9 mouse cellular contexts compared by ENCODE assay signal in genomic region chr5:105718138-105718670, GRCm38 (mm10). TPM values are rescaled to one million over a fixed set of nuclear protein-coding genes. Genes with fewer than 3 reads are reported as not detected.
A peak's percentile ranks its signal among the peaks of the same experiment; 100 is the strongest.
DNase-seq lines count a peak whose midpoint lies in the region; ATAC-seq lines count a peak whose summit lies in the region.
"Had no signal": no experiment of that assay in that cellular context is flagged by ENCODE, and none has a peak within 500 bp of the region (broad histone marks: within the 10 kb centered on the region; RNA-seq: fewer than 3 reads in every experiment).

No protein-coding gene starts in this region.

- no peak overlapping the region for H3K9ac ChIP-seq in heart, embryonic 14.5 days (ENCODE audit: low read length)
- H3K9ac ChIP-seq in liver, embryonic 16.5 days (ENCODE audit: low read depth, low read length), result peak overlapping the region; percentile 18; the same call in 1 of the 2 replicates
- H3K9ac ChIP-seq: limb, embryonic 13.5 days had no signal

- 68% methylated on average over 11 of the region's 11 CpGs for WGBS in heart, embryonic 14.5 days
- WGBS in liver, embryonic 16.5 days (ENCODE audit: insufficient replicate concordance), result 18% methylated on average over 11 of the region's 11 CpGs
- 78% methylated on average over 11 of the region's 11 CpGs for WGBS in limb, embryonic 10.5 days

- H3K9me3 ChIP-seq in heart, embryonic 14.5 days (ENCODE audit: control insufficient read depth, low read length), result no peaks in the 10 kb centered on the region
- H3K9me3 ChIP-seq in liver, embryonic 16.5 days (replicated peaks; ENCODE audit: control insufficient read depth, low read length), result no peaks in the 10 kb centered on the region
- no peaks in the 10 kb centered on the region for H3K9me3 ChIP-seq in limb, embryonic 10.5 days (replicated peaks)
- H3K9me3 ChIP-seq: limb, embryonic 13.5 days had no signal

- H3K36me3 ChIP-seq in heart, embryonic 14.5 days (ENCODE audit: control insufficient read depth, insufficient read depth, low read length), result 0 out of 2 replicates have a peak, but pooled peaks cover 4% of the 10 kb centered on the region
- H3K36me3 ChIP-seq in liver, embryonic 16.5 days (ENCODE audit: control insufficient read depth, insufficient read depth), result no peaks in the 10 kb centered on the region
- H3K36me3 ChIP-seq in limb, embryonic 10.5 days, result peaks cover 20% of the 10 kb centered on the region
- H3K36me3 ChIP-seq: limb, embryonic 13.5 days had no signal

- ATAC-seq in heart, embryonic 14.5 days (ENCODE audit: insufficient number of reproducible peaks, insufficient read depth, low FRiP score, low read depth), result no peak
- ATAC-seq in liver, embryonic 16.5 days (ENCODE audit: low read depth), result peak; percentile 70

- H3K4me2 ChIP-seq in heart, embryonic 14.5 days (ENCODE audit: low read length), result peak overlapping the region; percentile 14; the same call in 1 of the 2 replicates
- peak overlapping the region; percentile 53 for H3K4me2 ChIP-seq in liver, embryonic 16.5 days (ENCODE audit: low read depth, low read length)
- H3K4me2 ChIP-seq: limb, embryonic 13.5 days had no signal

- DNase-seq in heart, postnatal 4 days, result no peak
- peak; percentile 74 to 77 for DNase-seq in B cell, adult 2 months
- peak; percentile 40 for DNase-seq in c-Kit-positive CD71-positive TER-119-positive erythroid progenitor cells, embryonic 14.5 days (ENCODE audit: low spot score)
- DNase-seq in limb, embryonic 10.5 days (ENCODE audit: low spot score), result no peak
- no peak for DNase-seq in frontal cortex, postnatal 25 days (ENCODE audit: low spot score in 2 of 2)
- DNase-seq in cerebellum, adult 18-20 months, result no peak

- no peak overlapping the region for H3K4me3 ChIP-seq in heart, embryonic 14.5 days (ENCODE audit: control insufficient read depth in 1 of 2, insufficient read depth in 1 of 2, low read depth in 1 of 2, low read length in 2 of 2)
- H3K4me3 ChIP-seq in liver, embryonic 16.5 days (ENCODE audit: low read depth, low read length), result 0 out of 2 replicates have a peak overlapping the region, but pooled peaks have one; percentile 31
- H3K4me3 ChIP-seq in limb, embryonic 10.5 days, result no peak overlapping the region
- H3K4me3 ChIP-seq: limb, embryonic 13.5 days had no signal

- H3K27ac ChIP-seq in heart, embryonic 14.5 days (replicated peaks in 1 of 2; ENCODE audit: control insufficient read depth in 1 of 2, insufficient read depth in 1 of 2, low read depth in 2 of 2, low read length in 2 of 2), result no peak overlapping the region
- peak overlapping the region; percentile 71 for H3K27ac ChIP-seq in liver, embryonic 16.5 days (ENCODE audit: low read length)
- H3K27ac ChIP-seq in limb, embryonic 10.5 days, result no peak overlapping the region

- H3K4me1 ChIP-seq in heart, embryonic 14.5 days (ENCODE audit: control insufficient read depth in 2 of 2, insufficient read depth in 2 of 2, low read length in 2 of 2), result peaks cover 10 to 20% of the 10 kb centered on the region in 2 experiments
- H3K4me1 ChIP-seq in liver, embryonic 16.5 days (ENCODE audit: control insufficient read depth, low read depth, low read length), result peaks cover 52% of the 10 kb centered on the region
- H3K4me1 ChIP-seq in limb, embryonic 10.5 days, result peaks cover 7% of the 10 kb centered on the region

- no peaks in the 10 kb centered on the region; the same call in 1 of the 2 replicates for H3K27me3 ChIP-seq in heart, embryonic 14.5 days (ENCODE audit: control insufficient read depth, insufficient read depth, low read length)
- no peaks in the 10 kb centered on the region for H3K27me3 ChIP-seq in liver, embryonic 16.5 days (ENCODE audit: control insufficient read depth, insufficient read depth, low read depth, low read length)
- H3K27me3 ChIP-seq in limb, embryonic 10.5 days (ENCODE audit: low read depth, poor library complexity, severe bottlenecking), result no peaks in the 10 kb centered on the region
- H3K27me3 ChIP-seq: limb, embryonic 13.5 days had no signal

RNA-seq across cellular contexts. Expression of gene Lrrc8d, which starts 18.4 kb away (rescaled TPM):
- polyA plus RNA-seq in heart, embryonic 14.5 days (2014; fragmentation: Nextera tagmentation; extraction: Ambion mirVana), result 9.7 and 10.2 TPM in 2 replicates
- 10 to 100 TPM; 21.2 to 23.6 TPM for total RNA-seq in heart, postnatal 4 days (2021)
- 7.2 and 8.0 TPM in 2 replicates for polyA plus RNA-seq in liver, embryonic 16.5 days (2015; fragmentation: Nextera tagmentation; extraction: Ambion mirVana)
- polyA plus RNA-seq in limb, embryonic 10.5 days (2016; fragmentation: Nextera tagmentation; extraction: Ambion mirVana), result 15.0 and 17.6 TPM in 2 replicates

Comparison
In these comparisons a context has a peak if more than half of its experiments do, and no peak if none do; other contexts are left out.
1. DNase-seq: peak in B cell, adult 2 months (2 of 2) and c-Kit-positive CD71-positive TER-119-positive erythroid progenitor cells, embryonic 14.5 days (single experiment); none in heart, postnatal 4 days (single experiment), limb, embryonic 10.5 days (single experiment), frontal cortex, postnatal 25 days (0 of 2) and cerebellum, adult 18-20 months (0 of 2).